Mouse (Mus musculus) C2C12 (cell line): ENCODE measurements around the gene Phlda3.

ENCODE experiments used
- CTCF ChIP-seq: IDR thresholded peaks from one replicate; pipeline ENCODE4 v1.5.1; 2011; ENCODE audit not compliant: control insufficient read depth, insufficient read depth, insufficient read length
- MAX ChIP-seq: IDR thresholded peaks from one replicate; pipeline ENCODE4 v1.6.1; 2011; ENCODE audit warnings: mild to moderate bottlenecking, control low read depth
- MYOG ChIP-seq: IDR thresholded peaks from one replicate; pipeline ENCODE4 v1.6.1; 2011; ENCODE audit not compliant: control insufficient read depth, insufficient read length; ENCODE audit errors: extremely low read depth
- USF1 ChIP-seq: IDR thresholded peaks from one replicate; pipeline ENCODE4 v1.6.1; 2011; ENCODE audit warnings: low read depth, mild to moderate bottlenecking, control low read depth, moderate library complexity

- TF ChIP-seq CTCF = no peak
- no peak for TF ChIP-seq MAX
- TF ChIP-seq USF1 = no peak
- no peak for TF ChIP-seq MYOG
Measured at GRCm38 (mm10) chr1:135744987-135745386, 20.9 kb upstream of the Phlda3 start.
